Mouse (Mus musculus) liver, postnatal 0 days (tissue): Measurements from ENCODE around the gene Sf3b3.

ENCODE experiments used
- CTCF ChIP-seq: sonication (generic); IDR thresholded peaks from 2 replicates; pipeline ENCODE4 v1.5.1; 2016; ENCODE audit warnings: antibody characterized with exemption, low read depth
- EP300 ChIP-seq: IDR thresholded peaks from 2 replicates; pipeline ENCODE4 v1.6.1; 2016; ENCODE audit warnings: antibody characterized with exemption, low read depth, mild to moderate bottlenecking

GRCm38 (mm10) chr8:110856760-110857461, 10.3 kb upstream of the Sf3b3 start:
- TF ChIP-seq CTCF (peak; percentile 45), EP300 (no peak)
